Mouse (Mus musculus) monocyte, adult 59 days (primary cell): Measurements from ENCODE around the gene Vamp9. TPM values are rescaled to one million over a fixed set of nuclear protein-coding genes. Genes with fewer than 3 reads are reported as not detected.

Source experiments
- total RNA-seq, 2 experiments: library from RNA; stranded (reverse); gene quantifications; one replicate each; pipeline ENCODE4 v1.2.4; 2023

The Vamp9 gene
- total RNA-seq = not detected

GRCm38 (mm10) chr5:99906181-99906956 lies at the start of gene Vamp9:
Gene Vamp9, plus strand, starts transcription at chr5:99906254.

GRCm38 (mm10) chr5:99978699-99979442 lies 72.8 kb downstream of the Vamp9 start, which contains the start of the genes Hnrnpd and 4930524J08Rik:
Gene Hnrnpd, minus strand, starts transcription at chr5:99978938.
Gene 4930524J08Rik, plus strand, starts transcription at chr5:99979061.

Other genes with a start within 250 kb of the Vamp9 start
- gene Rasgef1b, start 177.2 kb upstream of the Vamp9 start, total RNA-seq = 100 to 1,000 TPM; 144 to 170 TPM
- 100 to 1,000 TPM; 213 to 250 TPM for gene Hnrnpd, start 72.7 kb downstream of the Vamp9 start, total RNA-seq
- gene 4930524J08Rik, start 72.8 kb downstream of the Vamp9 start, total RNA-seq = 1 to 10 TPM; 1.2 to 1.3 TPM
- gene Hnrnpdl, start 133.4 kb downstream of the Vamp9 start, total RNA-seq = 100 to 1,000 TPM; 230 to 240 TPM
- gene Enoph1, start 133.7 kb downstream of the Vamp9 start, total RNA-seq = 10 to 100 TPM; 32.6 to 35.8 TPM